Mouse (Mus musculus) cerebellum, adult 2 months (tissue): ENCODE measurements around the gene Pbld1.

ENCODE experiments used
- CTCF ChIP-seq: fragments of 200-500 bp; IDR thresholded peaks from 2 replicates; pipeline ENCODE4 v1.5.1; 2011; ENCODE audit warnings: low read depth, mild to moderate bottlenecking, control low read depth, low read length, moderate library complexity, borderline replicate concordance; ENCODE audit not compliant: insufficient read depth
- POLR2A ChIP-seq: fragments of 200-500 bp; IDR thresholded peaks from 2 replicates; pipeline ENCODE4 v1.6.1; 2011; ENCODE audit warnings: low read length, control low read depth, borderline replicate concordance; ENCODE audit not compliant: insufficient read depth

GRCm38 (mm10) chr10:63091915-63092314 lies 32.0 kb downstream of the Pbld1 start:
- TF ChIP-seq POLR2A, result no peak
- TF ChIP-seq CTCF, result no peak
